Mouse (Mus musculus): ENCODE data around the gene Chpf. TPM values are rescaled to one million over a fixed set of nuclear protein-coding genes. Genes with fewer than 3 reads are reported as not detected.

The Chpf gene
- polyA plus RNA-seq, 1 experiment = 52.1 TPM

DNA sequence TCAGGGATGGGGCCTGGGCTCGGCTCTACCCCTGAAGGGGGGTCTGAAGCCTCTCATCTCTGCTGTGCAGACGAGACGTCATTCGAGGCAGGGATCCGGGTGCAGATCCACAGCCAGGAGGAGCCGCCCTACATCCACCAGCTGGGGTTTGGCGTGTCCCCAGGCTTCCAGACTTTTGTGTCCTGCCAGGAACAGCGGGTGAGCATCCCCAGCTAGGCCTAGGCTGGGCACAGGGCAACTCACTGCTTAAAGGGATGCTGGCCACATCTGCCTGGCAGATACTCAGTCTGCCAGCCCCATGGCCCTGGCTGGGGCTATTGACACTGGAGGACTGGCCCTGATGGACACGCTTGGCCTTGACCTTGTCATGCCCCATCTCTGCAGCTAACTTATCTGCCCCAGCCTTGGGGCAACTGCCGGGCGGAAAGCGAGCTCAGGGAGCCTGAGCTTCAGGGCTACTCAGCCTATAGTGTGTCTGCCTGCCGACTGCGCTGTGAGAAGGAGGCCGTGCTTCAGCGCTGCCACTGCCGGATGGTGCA, 9.8 kb downstream of the Chpf start:
- H3K79me2 ChIP-seq (ENCODE audit: control insufficient read depth, insufficient read depth) = no peaks in the 10 kb centered on the region
- H3K4me2 ChIP-seq (ENCODE audit: low read depth) = no peak overlapping the region
- no peak overlapping the region for H3ac ChIP-seq (ENCODE audit: control insufficient read depth, insufficient read length)
- no peak for TF ChIP-seq MYOG (IDR thresholded peaks at IDR 0.05; ENCODE audit: control insufficient read depth in 1 of 3, insufficient read depth in 1 of 3, insufficient read length in 2 of 3, low read depth in 2 of 3)
- TF ChIP-seq TCF12 (IDR thresholded peaks at IDR 0.05; ENCODE audit: insufficient read depth, poor library complexity, severe bottlenecking) = no peak
- no peak for TF ChIP-seq MYOD1 (IDR thresholded peaks at IDR 0.05; ENCODE audit: control insufficient read depth in 1 of 3, insufficient read length in 2 of 3, low read depth in 2 of 3)
- no peak for TF ChIP-seq SRF (IDR thresholded peaks at IDR 0.05; ENCODE audit: control insufficient read depth, insufficient read length, low read depth)
- no peak for TF ChIP-seq POLR2AphosphoS2 (IDR thresholded peaks at IDR 0.05; ENCODE audit: insufficient read length, low read depth)
- TF ChIP-seq MAX (IDR thresholded peaks at IDR 0.05; ENCODE audit: low read depth) = no peak
- TF ChIP-seq POLR2A (IDR thresholded peaks at IDR 0.05; ENCODE audit: insufficient read length, low read depth) = no peak
- no peak for TF ChIP-seq USF1 (IDR thresholded peaks at IDR 0.05; ENCODE audit: low read depth)
- no peak for TF ChIP-seq E2F4 (IDR thresholded peaks at IDR 0.05; ENCODE audit: insufficient read depth)
- TF ChIP-seq CEBPB (IDR thresholded peaks at IDR 0.05; ENCODE audit: insufficient read depth, poor library complexity, severe bottlenecking) = no peak
- TF ChIP-seq REST (IDR thresholded peaks at IDR 0.05; ENCODE audit: insufficient read depth, insufficient read length) = no peak
- no peaks in the 10 kb centered on the region for H3K27me3 ChIP-seq (ENCODE audit: control insufficient read depth, insufficient read depth, insufficient read length)
- H3K4me3 ChIP-seq = no peak overlapping the region
- no peaks in the 10 kb centered on the region for H3K36me3 ChIP-seq (ENCODE audit: control insufficient read depth, insufficient read depth)

DNA sequence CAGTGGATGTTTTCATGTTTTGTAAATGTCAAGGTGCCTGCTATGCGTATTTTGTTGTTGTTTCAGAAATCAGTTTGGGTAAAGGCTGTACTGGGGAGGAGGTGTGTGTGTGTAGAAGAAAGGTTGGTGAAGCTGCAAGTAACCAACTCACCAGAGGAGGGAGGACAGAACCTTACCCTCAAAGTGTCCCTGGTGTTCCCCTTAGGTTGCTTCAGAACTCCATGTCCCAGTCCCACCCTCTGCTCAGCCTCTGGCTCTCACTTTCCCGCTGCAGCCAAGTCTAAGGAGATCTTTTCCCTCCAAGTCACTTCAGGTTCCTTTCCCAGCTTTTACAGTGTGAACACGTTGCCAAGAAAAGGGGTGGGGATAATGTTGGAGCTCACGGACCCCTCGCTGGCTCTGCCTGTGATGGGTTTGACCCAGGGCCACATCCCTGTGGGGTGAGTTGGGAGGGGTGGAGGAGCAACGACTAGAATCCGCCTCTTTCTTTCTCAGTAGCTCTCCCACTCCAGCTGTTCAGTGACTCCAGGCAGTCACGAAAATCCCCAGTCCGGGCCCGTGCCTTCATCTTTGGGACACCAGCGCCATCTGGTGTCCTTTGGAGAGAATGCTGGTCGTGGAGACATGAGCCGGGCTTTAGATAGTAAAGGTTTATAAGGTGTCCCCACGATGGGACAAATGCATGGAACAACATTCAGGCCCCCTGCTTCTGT, 11.7 kb downstream of the Chpf start:
- no peak overlapping the region for H3K4me3 ChIP-seq
- H3ac ChIP-seq (ENCODE audit: control insufficient read depth, insufficient read length) = no peak overlapping the region
- no peaks in the 10 kb centered on the region for H3K79me2 ChIP-seq (ENCODE audit: control insufficient read depth, insufficient read depth)
- TF ChIP-seq MYOG (IDR thresholded peaks at IDR 0.05; ENCODE audit: control insufficient read depth in 1 of 3, insufficient read depth in 1 of 3, insufficient read length in 2 of 3, low read depth in 2 of 3) (peak in 2 of 3 experiments; percentile 34 to 55), MYOD1 (IDR thresholded peaks at IDR 0.05; ENCODE audit: control insufficient read depth in 1 of 3, insufficient read length in 2 of 3, low read depth in 2 of 3) (peak; percentile 5 to 39 (median 14)), TCF12 (IDR thresholded peaks at IDR 0.05; ENCODE audit: insufficient read depth, poor library complexity, severe bottlenecking) (no peak), SRF (IDR thresholded peaks at IDR 0.05; ENCODE audit: control insufficient read depth, insufficient read length, low read depth) (no peak), USF1 (IDR thresholded peaks at IDR 0.05; ENCODE audit: low read depth) (no peak), POLR2AphosphoS2 (IDR thresholded peaks at IDR 0.05; ENCODE audit: insufficient read length, low read depth) (no peak)
- peak overlapping the region; percentile 58 for H3K4me2 ChIP-seq (ENCODE audit: low read depth)
- H3K27me3 ChIP-seq (ENCODE audit: control insufficient read depth, insufficient read depth, insufficient read length) = no peaks in the 10 kb centered on the region
- no peaks in the 10 kb centered on the region for H3K36me3 ChIP-seq (ENCODE audit: control insufficient read depth, insufficient read depth)

DNA sequence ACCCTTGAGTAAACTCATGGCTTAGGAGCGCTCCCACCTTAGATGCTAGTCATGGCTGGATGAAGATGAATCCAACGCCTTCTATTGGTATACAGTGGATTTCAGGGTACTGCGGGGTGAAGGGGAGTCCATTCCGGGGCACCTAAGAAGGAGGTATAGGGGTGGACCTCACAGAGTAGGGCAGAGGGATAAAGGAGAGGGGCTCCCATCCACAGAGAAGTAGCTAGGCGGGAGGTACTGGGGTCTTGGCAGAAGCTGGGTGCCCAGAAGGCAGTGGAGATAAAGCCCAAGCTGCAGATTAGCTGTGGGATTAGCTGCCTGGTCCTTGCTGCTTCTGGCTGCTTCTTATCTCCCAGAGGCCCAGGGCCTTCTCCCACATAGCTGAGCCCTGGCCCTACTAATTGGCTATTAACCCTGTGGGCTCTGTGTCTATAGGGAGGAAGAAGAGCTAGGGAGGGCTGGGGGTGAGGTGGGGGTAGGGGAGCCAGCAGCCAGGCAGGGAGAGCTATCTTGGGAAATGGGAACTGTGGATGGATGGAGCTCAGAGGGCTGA, 15.4 kb downstream of the Chpf start:
- Histone ChIP-seq H3K79me2 (ENCODE audit: control insufficient read depth, insufficient read depth) (no peaks in the 10 kb centered on the region), H3K4me2 (ENCODE audit: low read depth) (no peak overlapping the region), H3ac (ENCODE audit: control insufficient read depth, insufficient read length) (no peak overlapping the region), H3K36me3 (ENCODE audit: control insufficient read depth, insufficient read depth) (no peaks in the 10 kb centered on the region), H3K4me3 (no peak overlapping the region), H3K27me3 (ENCODE audit: control insufficient read depth, insufficient read depth, insufficient read length) (no peaks in the 10 kb centered on the region)
- no peak for TF ChIP-seq MYOD1 (IDR thresholded peaks at IDR 0.05; ENCODE audit: control insufficient read depth in 1 of 3, insufficient read length in 2 of 3, low read depth in 2 of 3)
- no peak for TF ChIP-seq POLR2A (IDR thresholded peaks at IDR 0.05; ENCODE audit: insufficient read length, low read depth)
- TF ChIP-seq MAX (IDR thresholded peaks at IDR 0.05; ENCODE audit: low read depth) = no peak
- TF ChIP-seq USF1 (IDR thresholded peaks at IDR 0.05; ENCODE audit: low read depth) = no peak

DNA sequence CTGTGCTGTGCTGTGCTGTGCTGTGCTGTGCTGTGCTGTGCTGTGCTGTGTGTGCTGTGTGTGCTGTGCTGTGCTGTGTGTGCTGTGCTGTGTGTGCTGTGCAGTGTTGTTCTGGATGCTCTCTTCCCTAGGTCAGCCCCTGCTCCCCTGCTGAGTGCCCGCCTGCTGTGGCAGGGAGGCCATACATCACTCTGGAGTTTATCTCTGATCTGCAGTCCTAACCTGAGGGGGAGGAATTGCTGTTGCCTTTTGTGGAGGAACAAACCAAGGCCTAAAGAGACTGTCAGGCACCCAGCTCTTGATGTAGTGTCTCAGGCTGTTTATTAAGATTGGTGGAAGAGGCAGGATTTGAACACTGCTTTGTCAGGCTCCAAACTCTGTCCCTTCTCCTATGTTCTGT, 16.5 kb downstream of the Chpf start:
- Histone ChIP-seq H3K27me3 (ENCODE audit: control insufficient read depth, insufficient read depth, insufficient read length) (no peaks in the 10 kb centered on the region), H3K36me3 (ENCODE audit: control insufficient read depth, insufficient read depth) (no peaks in the 10 kb centered on the region)
- no peak for TF ChIP-seq REST (IDR thresholded peaks at IDR 0.05; ENCODE audit: insufficient read depth, insufficient read length)
- TF ChIP-seq TCF12 (IDR thresholded peaks at IDR 0.05; ENCODE audit: insufficient read depth, poor library complexity, severe bottlenecking) = no peak
- no peak for TF ChIP-seq SRF (IDR thresholded peaks at IDR 0.05; ENCODE audit: control insufficient read depth, insufficient read length, low read depth)
- TF ChIP-seq TCF3 (IDR thresholded peaks at IDR 0.05; ENCODE audit: insufficient read length, low read depth) = no peak
- TF ChIP-seq E2F4 (IDR thresholded peaks at IDR 0.05; ENCODE audit: insufficient read depth) = no peak
- TF ChIP-seq MYOG (IDR thresholded peaks at IDR 0.05; ENCODE audit: control insufficient read depth in 1 of 3, insufficient read depth in 1 of 3, insufficient read length in 2 of 3, low read depth in 2 of 3) = no peak
- TF ChIP-seq POLR2AphosphoS2 (IDR thresholded peaks at IDR 0.05; ENCODE audit: insufficient read length, low read depth) = no peak
- TF ChIP-seq POLR2A (IDR thresholded peaks at IDR 0.05; ENCODE audit: insufficient read length, low read depth) = no peak
- TF ChIP-seq USF1 (IDR thresholded peaks at IDR 0.05; ENCODE audit: low read depth) = no peak
- TF ChIP-seq MAX (IDR thresholded peaks at IDR 0.05; ENCODE audit: low read depth) = no peak
- TF ChIP-seq CEBPB (IDR thresholded peaks at IDR 0.05; ENCODE audit: insufficient read depth, poor library complexity, severe bottlenecking) = no peak

DNA sequence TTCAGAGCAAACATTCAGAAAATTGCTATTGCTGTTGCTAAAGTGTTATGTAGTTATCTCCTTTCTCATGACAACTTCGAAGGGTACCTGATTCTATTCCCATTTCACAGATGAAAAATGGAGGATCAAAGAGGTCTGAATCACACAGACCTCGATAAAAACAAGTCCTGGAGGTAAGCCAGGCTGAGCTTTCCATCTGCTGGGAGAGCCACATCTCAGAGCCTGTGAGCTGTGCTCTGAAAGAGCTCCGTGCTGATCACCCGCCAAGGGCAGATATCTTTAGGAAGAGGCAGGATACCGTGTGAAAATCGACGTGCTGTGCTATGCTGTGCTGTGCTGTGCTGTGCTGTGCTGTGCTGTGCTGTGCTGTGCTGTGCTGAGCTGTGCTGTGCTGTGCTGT, 18.8 kb downstream of the Chpf start:
- Histone ChIP-seq H3K4me2 (ENCODE audit: low read depth) (no peak overlapping the region), H3ac (ENCODE audit: control insufficient read depth, insufficient read length) (no peak overlapping the region), H3K4me3 (no peak overlapping the region), H3K36me3 (ENCODE audit: control insufficient read depth, insufficient read depth) (no peaks in the 10 kb centered on the region), H3K79me2 (ENCODE audit: control insufficient read depth, insufficient read depth) (no peaks in the 10 kb centered on the region), H3K27me3 (ENCODE audit: control insufficient read depth, insufficient read depth, insufficient read length) (no peaks in the 10 kb centered on the region)
- TF ChIP-seq REST (IDR thresholded peaks at IDR 0.05; ENCODE audit: insufficient read depth, insufficient read length) (no peak), USF1 (IDR thresholded peaks at IDR 0.05; ENCODE audit: low read depth) (no peak), E2F4 (IDR thresholded peaks at IDR 0.05; ENCODE audit: insufficient read depth) (no peak)

More for the DNA sequence above, 16.5 kb downstream of the Chpf start:
- Histone ChIP-seq H3K4me2 (ENCODE audit: low read depth) (no peak overlapping the region), H3ac (ENCODE audit: control insufficient read depth, insufficient read length) (no peak overlapping the region), H3K4me3 (no peak overlapping the region), H3K79me2 (ENCODE audit: control insufficient read depth, insufficient read depth) (no peaks in the 10 kb centered on the region)
